Mouse (Mus musculus): ENCODE data around the gene Gstp1. TPM values are rescaled to one million over a fixed set of nuclear protein-coding genes. Genes with fewer than 3 reads are reported as not detected.
A peak's percentile ranks its signal among the peaks of the same experiment; 100 is the strongest.
"Not testable (repeated sequence)": the region's sequence is repeated elsewhere in the genome, so short reads cannot be mapped to it uniquely, and the experiment has no call there.

Gstp1 gene
- 100 to 1,000 TPM; 264 to 267 TPM for total RNA-seq (2021)
- long read RNA-seq, experiment 1, transcript Gstp1-201 (7 exons, 821 nt): major isoform, 80 of 86 reads
- long read RNA-seq, experiment 1, partial matches to known transcripts: 5 of 86 reads
- long read RNA-seq, experiment 1, other reads (novel, unspliced or antisense): 0 of 86 reads
- long read RNA-seq, experiment 2, transcript Gstp1-201 (7 exons, 821 nt): major isoform, 191 of 201 reads
- long read RNA-seq, experiment 2, partial matches to known transcripts: 6 of 201 reads
- long read RNA-seq, experiment 2, other reads (novel, unspliced or antisense): 2 of 201 reads

DNA sequence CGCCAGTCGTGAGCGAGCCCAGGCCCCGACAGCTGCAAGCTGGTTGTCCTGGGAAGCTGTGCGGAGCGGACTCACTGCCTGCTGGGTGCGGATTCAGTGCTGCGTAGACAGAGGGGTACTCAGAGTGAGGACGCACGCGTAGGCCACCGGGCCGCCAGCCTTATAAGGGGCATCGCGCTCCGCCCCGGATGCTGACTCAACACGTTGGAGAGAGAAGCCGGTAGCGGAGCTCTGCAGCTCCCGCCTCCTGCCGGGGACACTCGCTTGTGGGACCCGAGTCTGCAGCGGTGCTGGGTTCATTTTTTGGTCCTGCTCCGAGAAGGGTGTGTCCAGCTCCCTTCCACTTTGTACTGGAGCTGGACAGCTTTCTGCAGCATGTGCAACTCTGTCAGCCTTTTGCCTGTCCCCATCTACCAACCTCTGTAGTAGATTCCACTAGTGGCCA is at the start of gene Gstp1:
TSS of gene Gstp1 (minus strand) at position 198 of the 445 bp plus-strand sequence.
- peak; percentile 83 to 85 for DNase-seq (ENCODE audit: low spot score in 2 of 2)

DNA sequence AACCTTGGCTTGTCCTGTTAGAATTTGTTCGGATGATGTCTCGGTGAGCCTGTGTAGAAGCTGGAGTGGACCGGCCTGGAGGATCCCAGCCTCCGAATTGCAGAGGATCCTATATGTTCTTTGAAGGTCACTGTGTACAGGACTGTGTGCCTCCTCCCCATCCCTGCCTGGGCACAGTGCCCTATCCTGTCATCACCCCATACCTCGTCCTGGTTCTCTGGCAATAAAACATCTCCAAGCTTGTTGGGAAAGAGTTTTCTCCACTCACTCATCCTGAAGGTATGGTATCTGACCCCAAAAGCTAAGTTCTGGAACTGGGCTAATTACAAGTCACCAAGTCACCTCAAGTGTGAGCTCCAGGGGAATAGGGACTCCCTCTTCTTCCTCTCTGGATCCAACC is 49.3 kb upstream of the Gstp1 start:
- no peak for DNase-seq (ENCODE audit: low spot score in 2 of 2)

- no peak for DNase-seq (ENCODE audit: low spot score in 2 of 2)
Observed at GRCm38 (mm10) chr19:4086156-4086555, 48.4 kb upstream of the Gstp1 start.

DNA sequence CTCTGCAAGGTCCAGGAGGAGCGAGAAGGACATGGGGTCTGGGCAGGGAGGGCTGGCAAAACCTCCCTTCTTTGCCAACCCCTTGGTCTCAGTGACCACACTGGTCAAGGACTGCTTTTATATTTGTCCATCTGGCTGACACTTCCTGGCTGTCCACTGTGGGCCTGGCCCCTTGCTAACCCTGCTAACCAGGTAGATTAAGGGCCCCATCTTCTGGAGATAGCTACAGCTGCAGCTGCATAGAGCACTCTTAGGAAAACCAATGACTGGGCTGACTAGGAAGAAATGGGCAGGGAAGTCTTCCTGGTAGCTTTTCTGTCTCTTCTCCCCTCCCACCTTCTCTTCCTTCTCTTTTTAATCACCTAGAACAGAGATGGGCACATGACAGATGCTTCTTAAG is 47.2 kb upstream of the Gstp1 start:
- DNase-seq (ENCODE audit: low spot score in 2 of 2): no peak

DNA sequence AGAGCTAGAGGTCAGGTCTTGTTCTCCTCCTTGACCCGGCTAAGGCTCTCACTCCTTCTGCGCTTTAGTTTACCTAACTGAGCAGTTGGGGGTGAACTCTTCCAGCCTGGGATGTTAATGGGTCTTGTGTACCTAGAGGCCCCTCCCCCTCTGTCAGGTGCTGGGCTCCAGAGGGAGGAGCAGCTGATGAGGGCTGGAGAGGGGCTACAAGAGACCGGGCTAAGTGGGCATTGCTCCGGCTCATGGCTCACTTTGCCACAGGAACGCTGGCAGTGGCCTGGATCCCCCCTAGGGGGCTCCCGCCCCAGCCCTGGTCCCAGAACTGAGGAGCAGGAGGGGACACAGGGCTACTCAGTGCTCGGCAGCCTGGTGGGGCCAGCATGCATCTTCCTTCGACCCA is 46.0 kb upstream of the Gstp1 start:
- DNase-seq (ENCODE audit: low spot score in 2 of 2): no peak

DNA sequence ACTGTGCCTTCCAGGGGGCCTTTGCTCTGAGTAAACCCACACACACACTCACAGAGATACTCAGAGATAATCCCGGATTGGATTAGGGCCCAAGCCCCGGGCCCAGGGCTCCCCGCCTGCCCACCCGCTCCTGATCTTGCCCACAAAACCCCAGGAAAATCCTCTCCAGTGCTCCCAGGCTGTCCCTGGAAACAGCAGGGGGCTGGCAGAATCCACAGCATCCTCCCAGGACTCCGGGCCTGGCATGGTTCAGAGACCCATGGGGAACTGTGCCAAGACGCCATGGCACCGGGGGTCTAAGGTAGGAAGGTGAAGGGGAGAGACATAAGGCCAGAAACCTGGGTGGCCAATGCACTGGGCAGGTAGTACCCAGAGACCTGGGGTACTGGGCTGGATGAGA is 45.5 kb upstream of the Gstp1 start:
- DNase-seq (ENCODE audit: low spot score in 2 of 2): no peak

DNA sequence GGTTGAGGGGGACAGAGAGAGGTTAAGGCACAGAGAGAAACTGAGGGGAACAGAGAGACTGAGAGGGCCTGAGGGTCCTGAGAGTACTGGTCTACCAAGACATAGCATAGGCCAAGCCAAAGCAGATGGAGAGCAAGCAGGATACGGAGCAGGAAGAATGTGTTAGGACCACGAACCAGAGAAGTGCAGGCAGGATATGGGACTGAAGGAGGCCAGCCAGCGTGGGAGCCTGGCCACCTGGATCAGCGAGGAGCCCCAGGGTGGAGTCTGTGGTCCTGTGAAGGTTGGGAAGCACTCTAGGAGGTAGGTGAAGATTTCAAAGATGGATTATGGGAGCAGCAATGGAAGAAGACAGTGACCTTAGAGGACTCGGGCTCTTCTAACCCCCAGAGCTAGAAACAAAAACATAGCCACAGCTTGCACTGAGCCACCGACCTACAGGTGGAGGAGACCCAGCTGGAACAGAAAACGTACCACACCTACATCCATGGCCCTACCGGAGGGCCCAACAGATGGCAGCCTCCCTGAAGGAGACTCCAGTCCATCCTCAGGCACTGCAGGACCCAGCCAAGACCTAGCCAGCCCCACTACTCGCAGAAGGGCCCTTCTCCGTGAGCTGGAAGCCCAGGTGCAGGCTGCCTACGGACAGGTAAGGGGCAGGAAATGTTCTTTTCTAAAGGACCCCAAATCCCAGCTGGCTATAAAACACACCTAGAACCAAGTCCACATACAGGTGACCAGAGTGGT is 44.6 kb upstream of the Gstp1 start:
- DNase-seq (ENCODE audit: low spot score in 2 of 2): no peak

DNA sequence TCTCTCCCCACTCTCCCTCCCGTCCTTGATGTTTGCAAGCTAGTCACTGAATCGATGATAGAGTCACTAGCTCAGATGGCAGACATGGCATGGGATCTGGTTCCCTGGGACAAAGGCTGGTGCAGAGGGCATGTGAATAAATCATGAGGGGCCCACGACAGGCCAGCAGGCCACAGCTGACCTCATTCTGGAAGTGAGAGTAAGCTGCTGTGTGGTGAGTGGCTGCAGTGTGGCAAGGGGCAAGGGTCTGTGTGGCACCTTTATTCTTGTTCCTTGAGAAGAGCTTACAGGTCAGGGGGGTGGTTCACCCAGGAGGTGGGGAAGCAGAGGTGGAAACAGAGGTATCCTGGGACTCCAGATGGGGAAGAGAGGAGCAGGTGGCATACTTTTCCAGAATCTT is 43.6 kb upstream of the Gstp1 start, which contains the start of gene Cabp2:
TSS of gene Cabp2 (plus strand) at position 185 of the 400 bp plus-strand sequence.
- no peak for DNase-seq (ENCODE audit: low spot score in 2 of 2)

DNA sequence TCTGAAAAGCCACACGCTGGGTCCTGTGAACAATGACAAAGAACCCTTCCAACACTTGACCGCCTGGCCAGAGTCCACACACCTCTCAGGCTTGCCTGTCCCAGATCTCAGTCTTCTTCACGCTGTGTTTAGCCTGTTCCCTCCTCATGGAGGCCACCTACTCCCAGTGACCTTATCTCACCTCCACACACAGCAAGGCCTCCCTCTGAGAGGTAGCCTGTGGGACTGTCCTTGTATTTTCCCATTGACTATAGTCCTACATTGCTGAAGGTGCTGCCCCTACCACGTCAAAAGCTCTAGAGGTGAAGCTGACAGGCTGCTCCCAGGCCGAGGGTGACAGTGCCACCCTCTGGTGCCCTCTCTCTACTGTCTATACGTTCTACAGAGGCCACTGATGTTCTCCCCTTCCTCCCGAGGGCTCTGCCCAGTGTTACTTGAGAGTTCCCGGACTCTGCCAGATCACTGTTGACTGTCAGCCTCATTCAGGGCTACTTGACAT is 42.8 kb upstream of the Gstp1 start:
- no peak for DNase-seq (ENCODE audit: low spot score in 2 of 2)

DNA sequence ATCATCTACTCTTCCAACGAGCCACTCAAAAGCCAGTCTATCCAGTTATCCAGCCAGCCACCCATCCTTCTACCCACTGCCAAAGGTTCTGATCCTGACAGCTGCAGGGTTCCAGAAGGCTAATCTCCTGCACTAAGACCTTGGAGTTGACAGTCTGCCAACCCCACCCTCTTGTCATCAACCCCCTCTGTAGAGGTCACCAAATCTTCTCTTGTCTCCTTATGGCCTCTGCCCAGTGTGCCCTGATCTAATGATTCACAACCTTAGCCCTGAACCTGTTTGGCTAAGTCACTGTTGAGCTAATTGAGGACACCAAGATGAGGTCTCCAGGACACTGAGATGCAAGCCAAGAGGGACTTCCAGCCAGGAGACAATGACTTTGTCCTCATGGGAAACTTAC is 41.8 kb upstream of the Gstp1 start:
- DNase-seq (ENCODE audit: low spot score in 2 of 2): no peak

DNA sequence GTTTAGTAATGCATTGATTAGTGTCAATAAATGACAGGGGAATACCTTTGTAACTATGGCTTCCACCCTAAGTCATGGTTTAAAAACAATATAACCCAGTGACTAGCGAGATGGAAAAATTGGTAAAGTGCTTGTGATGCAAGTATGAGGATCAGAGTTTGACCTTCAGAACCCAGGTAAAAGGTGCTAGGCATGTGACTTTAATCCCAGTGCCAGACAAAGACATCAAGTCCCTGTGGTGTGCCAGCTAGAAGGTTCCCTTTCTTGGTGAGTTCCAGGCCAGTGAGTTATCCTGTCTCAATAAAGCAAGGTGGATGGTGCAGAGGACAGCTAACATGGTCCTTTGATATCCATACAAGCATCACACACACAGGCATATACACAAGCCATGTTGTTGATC is 37.7 kb upstream of the Gstp1 start:
- DNase-seq (ENCODE audit: low spot score in 2 of 2): no peak

DNA sequence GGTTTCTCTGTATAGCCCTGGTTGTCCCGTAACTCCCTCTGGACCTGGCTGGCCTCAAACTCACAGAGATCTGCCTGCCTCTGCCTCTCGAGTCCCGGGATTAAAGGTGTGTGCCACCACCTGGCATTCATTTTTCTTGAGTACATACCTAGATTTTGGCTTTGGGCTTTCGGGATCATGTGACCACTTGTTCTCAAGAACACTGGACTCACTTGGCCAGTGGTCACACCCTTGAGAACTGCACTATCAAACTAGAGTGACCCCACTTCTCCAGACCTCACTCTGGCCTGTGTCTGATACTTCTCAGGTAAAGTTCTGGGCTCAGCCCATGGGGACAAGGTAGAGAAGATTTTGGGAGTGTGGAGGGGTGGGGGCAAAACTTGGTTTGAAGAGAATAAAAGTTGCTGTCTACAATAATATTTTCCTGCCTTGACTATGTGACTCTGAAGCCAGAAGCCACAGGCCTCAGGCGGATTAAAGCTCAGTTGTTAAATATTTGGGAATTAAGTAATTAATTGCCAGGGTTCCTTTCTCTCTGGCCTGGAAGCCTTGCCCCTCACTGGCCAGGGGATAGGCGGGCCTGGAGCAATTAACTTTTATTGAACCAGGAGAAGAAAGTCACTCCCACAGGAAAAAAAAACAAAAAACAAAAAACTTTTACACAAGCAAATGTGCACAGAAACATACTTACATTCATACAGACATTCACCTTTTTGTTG is 35.1 kb upstream of the Gstp1 start:
- DNase-seq (ENCODE audit: low spot score in 2 of 2): no peak

DNA sequence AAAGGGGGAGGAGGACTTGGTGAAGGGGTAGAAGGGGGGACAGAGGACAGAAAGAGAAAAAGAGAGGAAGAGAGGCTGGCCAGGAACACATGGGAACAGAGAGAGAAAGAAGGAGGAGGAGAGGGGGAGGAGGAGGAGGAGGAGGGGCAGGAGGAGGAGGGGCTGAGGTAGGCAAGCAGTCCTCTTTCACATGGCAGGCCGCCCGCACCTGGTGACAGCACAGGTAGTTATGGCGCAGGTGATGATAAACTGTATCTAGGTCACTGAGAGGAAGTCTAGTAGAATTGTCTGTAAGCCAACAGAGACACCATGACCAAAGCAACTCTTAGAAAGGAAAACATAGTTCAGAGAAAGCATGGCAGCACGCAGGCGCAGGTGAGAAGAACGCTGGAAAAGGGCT is 33.6 kb upstream of the Gstp1 start:
- DNase-seq (ENCODE audit: low spot score in 2 of 2): no peak

- DNase-seq (ENCODE audit: low spot score in 2 of 2): no peak
Observed at GRCm38 (mm10) chr19:4070756-4071155, 33.0 kb upstream of the Gstp1 start.

GRCm38 (mm10) chr19:4070311-4070710 is 32.5 kb upstream of the Gstp1 start:
- no peak for DNase-seq (ENCODE audit: low spot score in 2 of 2)

DNA sequence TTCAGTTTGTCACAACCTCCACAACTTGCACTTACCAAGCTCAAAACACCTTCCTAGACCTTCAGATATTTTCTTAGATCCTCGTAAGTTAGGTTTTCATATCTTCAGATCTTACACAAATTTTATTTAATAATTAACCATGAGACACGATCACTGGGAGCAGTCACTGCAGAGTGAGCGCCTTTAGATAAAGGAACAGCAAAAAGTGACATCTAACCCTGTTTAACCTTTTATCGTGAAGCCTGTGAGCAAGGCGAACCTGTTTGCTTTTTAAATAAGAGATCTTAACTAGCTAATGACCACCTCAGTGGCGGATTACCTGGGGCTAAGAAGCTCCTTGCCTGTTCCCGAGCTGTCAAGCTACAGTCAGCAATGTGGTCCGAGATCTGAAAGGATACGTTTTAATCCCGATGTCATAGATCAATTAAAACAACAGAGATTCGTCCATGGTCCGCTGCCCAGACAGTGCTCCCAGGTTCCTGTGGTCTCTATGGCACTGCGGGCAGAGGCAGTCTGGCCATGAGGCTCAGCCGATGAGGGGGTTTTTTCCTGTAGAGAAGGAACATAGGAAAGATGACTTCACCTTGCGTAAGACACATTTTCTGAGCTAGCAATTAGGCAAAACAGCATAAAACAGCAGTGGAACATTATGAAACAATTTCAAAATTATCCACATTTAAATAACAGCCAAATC is 31.1 kb upstream of the Gstp1 start:
- no peak for DNase-seq (ENCODE audit: low spot score in 2 of 2)

- not testable (repeated sequence) for DNase-seq (ENCODE audit: low spot score in 2 of 2)
Observed at GRCm38 (mm10) chr19:4068242-4068641, 30.5 kb upstream of the Gstp1 start.

GRCm38 (mm10) chr19:4066877-4067276 is 29.1 kb upstream of the Gstp1 start:
- no peak for DNase-seq (ENCODE audit: low spot score in 2 of 2)

DNA sequence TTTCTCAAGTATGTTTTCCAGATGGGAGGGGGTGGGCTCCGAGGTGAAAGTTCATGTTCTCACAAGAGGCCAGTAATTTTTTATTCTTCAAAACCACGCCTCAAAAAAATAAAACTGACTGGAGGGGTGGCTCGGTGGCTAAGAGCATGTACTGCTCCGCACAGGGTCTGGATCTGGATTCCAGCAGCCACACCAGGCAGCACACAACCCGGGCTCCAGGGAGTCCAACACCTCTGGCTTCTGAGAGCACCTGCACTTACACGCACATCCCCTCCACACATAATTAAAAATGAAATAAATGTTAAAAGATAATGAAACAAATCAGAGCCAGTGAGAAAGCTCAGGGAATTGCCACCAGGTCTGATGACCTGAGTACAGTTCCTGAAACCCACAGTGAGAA is 28.5 kb upstream of the Gstp1 start:
- DNase-seq (ENCODE audit: low spot score in 2 of 2): no peak

GRCm38 (mm10) chr19:4064501-4064900 is 26.7 kb upstream of the Gstp1 start:
- not testable (repeated sequence) for DNase-seq (ENCODE audit: low spot score in 2 of 2)

DNA sequence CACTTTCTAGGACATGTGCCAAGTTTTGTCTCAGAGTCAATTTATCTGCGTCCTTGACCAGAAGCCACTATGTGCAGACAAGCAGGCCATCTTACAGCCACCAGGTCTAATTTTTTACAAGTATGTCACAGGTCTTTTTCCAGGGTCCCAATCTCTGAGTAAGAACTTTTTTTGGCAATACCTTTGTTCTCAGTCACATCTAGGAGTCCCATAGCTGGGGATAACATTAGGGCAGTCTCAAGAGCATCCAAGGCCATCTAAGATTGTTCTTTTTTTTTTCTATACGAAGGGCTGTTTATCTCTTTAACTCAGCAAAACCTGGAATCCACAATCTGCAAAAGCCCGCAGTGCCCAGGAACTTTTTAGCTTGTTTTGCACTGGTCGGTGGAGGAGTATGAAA is 25.6 kb upstream of the Gstp1 start:
- DNase-seq (ENCODE audit: low spot score in 2 of 2): not testable (repeated sequence)

Data from layer of hippocampus, postnatal 14 days (tissue).